Mouse (Mus musculus) megakaryocyte, adult 5-6 weeks (primary cell): ENCODE results near the gene Amotl2. TPM values are rescaled to one million over a fixed set of nuclear protein-coding genes. Genes with fewer than 3 reads are reported as not detected.

ENCODE experiments used
- ATAC-seq: 2 replicates; pipeline ENCODE4 v1.8.0; 2016; ENCODE audit warnings: mild to moderate bottlenecking, inconsistent platforms; ENCODE audit not compliant: poor library complexity, severe bottlenecking
- total RNA-seq, 2 experiments: library from RNA; stranded (forward) in 1 of 2; stranded (reverse) in 1 of 2; fragments of 153-499, 151-499 nt in 1 of 2; fragments of 221-1000, 200-1000 nt in 1 of 2; gene quantifications; 2 replicates each; pipeline versions ENCODE4 v1.2.3 to v1.2.4; 2015 to 2017

Amotl2 gene
- total RNA-seq (2015) (1.3 and 1.7 TPM in 2 replicates), total RNA-seq (2017) (1.1 and 2.8 TPM in 2 replicates)

GRCm38 (mm10) chr9:102716481-102717163 is at the start of gene Amotl2:
Gene Amotl2, plus strand, starts transcription at chr9:102716672.
- ATAC-seq, result no peak

GRCm38 (mm10) chr9:102668115-102668514 is 48.4 kb upstream of the Amotl2 start:
- ATAC-seq, result no peak

GRCm38 (mm10) chr9:102668906-102669305 is 47.6 kb upstream of the Amotl2 start:
- no peak for ATAC-seq

- no peak for ATAC-seq
These were observed 43.1 kb upstream of the Amotl2 start for GRCm38 (mm10) chr9:102673381-102673780.

GRCm38 (mm10) chr9:102675922-102676321 is 40.5 kb upstream of the Amotl2 start:
- no peak for ATAC-seq

- no peak for ATAC-seq
These were observed 35.0 kb upstream of the Amotl2 start for GRCm38 (mm10) chr9:102681470-102681869.

- ATAC-seq, result no peak
These were observed 28.5 kb upstream of the Amotl2 start for GRCm38 (mm10) chr9:102687943-102688342.

- ATAC-seq, result no peak
These were observed 27.0 kb upstream of the Amotl2 start for GRCm38 (mm10) chr9:102689406-102689939.

- ATAC-seq, result no peak
These were observed 26.4 kb upstream of the Amotl2 start for GRCm38 (mm10) chr9:102689940-102690642.

GRCm38 (mm10) chr9:102690891-102691290 is 25.6 kb upstream of the Amotl2 start:
- no peak for ATAC-seq

GRCm38 (mm10) chr9:102692564-102693475 is 23.7 kb upstream of the Amotl2 start:
- ATAC-seq, result no peak

- ATAC-seq, result no peak
These were observed 15.4 kb upstream of the Amotl2 start for GRCm38 (mm10) chr9:102701042-102701441.

GRCm38 (mm10) chr9:102709504-102710135 is 6.9 kb upstream of the Amotl2 start:
- no peak for ATAC-seq

GRCm38 (mm10) chr9:102710520-102710919 is 6.0 kb upstream of the Amotl2 start:
- no peak for ATAC-seq

- ATAC-seq, result peak; percentile 39
These were observed 2.7 kb upstream of the Amotl2 start for GRCm38 (mm10) chr9:102713797-102714196.

GRCm38 (mm10) chr9:102714893-102715505 is 1.5 kb upstream of the Amotl2 start:
- ATAC-seq, result peak; percentile 7; the same call in 1 of the 2 replicates

GRCm38 (mm10) chr9:102715506-102715900 is 969 bp upstream of the Amotl2 start:
- no peak for ATAC-seq

GRCm38 (mm10) chr9:102717164-102717885 is 853 bp downstream of the Amotl2 start:
- ATAC-seq, result peak; percentile 79
